Mouse (Mus musculus): ENCODE data around the gene Wdr25. TPM values are rescaled to one million over a fixed set of nuclear protein-coding genes. Genes with fewer than 3 reads are reported as not detected.

Wdr25 gene
- polyA plus RNA-seq, 1 experiment from 2014 or later = 9.9 TPM

DNA sequence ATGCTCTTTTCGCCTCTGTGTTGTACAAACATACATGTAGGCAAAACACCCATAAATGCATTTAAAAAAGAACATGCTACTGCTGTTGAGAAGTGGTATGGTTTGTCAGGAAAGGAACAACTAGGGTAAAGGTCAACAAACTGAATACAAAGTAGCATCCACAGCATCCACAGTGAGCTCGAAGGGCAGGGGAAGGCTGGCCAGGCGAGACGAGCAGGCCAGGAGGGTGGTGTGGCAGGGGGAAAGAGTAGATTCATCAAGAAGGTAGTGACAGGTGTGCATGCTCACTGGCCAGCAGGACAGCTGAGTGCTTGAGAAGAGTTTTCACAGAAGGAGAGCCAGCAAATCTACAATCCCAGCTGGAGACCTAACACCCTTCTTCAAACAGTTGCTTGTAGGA, 74.2 kb downstream of the Wdr25 start:
- 69% methylated on average over 4 of the region's 4 CpGs for WGBS
- H3K4me2 ChIP-seq (replicated peaks; ENCODE audit: low read depth, low read length) = no peak overlapping the region
- no peak overlapping the region for H3K27ac ChIP-seq (ENCODE audit: low read length)
- H3K9ac ChIP-seq (replicated peaks; ENCODE audit: low read length) = no peak overlapping the region
- no peaks in the 10 kb centered on the region for H3K36me3 ChIP-seq (ENCODE audit: insufficient read depth, low read length)
- no peaks in the 10 kb centered on the region for H3K4me1 ChIP-seq (ENCODE audit: insufficient read depth, low read length)
- no peaks in the 10 kb centered on the region for H3K27me3 ChIP-seq (ENCODE audit: insufficient read depth, low read length)
- no peak for ATAC-seq (ENCODE audit: low FRiP score, low TSS enrichment)
- H3K9me3 ChIP-seq (ENCODE audit: low read length) = no peaks in the 10 kb centered on the region
- no peak overlapping the region for H3K4me3 ChIP-seq (ENCODE audit: low read length)

DNA sequence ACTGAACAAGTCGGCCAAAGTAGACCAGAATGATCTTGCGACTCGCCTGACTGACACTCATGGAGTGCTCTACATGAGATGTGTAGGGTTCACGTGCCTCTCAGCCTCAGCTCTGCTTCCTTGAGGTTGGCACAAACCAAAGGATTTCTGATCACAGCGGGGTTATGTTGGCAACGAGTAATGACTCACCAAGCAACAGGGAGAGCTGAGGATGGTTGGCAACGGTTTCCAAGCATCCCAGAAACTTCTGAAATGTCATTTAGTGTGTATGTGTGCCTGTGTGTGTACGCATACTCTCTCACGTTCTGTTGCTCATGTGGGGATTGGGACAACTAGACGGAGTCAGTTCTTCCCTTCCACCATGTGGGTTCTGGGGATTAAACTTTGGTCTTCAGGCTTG, 74.6 kb downstream of the Wdr25 start:
- Histone ChIP-seq H3K9ac (replicated peaks; ENCODE audit: low read length) (no peak overlapping the region), H3K36me3 (ENCODE audit: insufficient read depth, low read length) (no peaks in the 10 kb centered on the region), H3K9me3 (ENCODE audit: low read length) (no peaks in the 10 kb centered on the region), H3K27ac (ENCODE audit: low read length) (no peak overlapping the region), H3K4me2 (replicated peaks; ENCODE audit: low read depth, low read length) (no peak overlapping the region), H3K4me3 (ENCODE audit: low read length) (no peak overlapping the region), H3K4me1 (ENCODE audit: insufficient read depth, low read length) (no peaks in the 10 kb centered on the region), H3K27me3 (ENCODE audit: insufficient read depth, low read length) (no peaks in the 10 kb centered on the region)
- WGBS = 85% methylated on average over 10 of the region's 10 CpGs
- ATAC-seq (ENCODE audit: low FRiP score, low TSS enrichment) = no peak

DNA sequence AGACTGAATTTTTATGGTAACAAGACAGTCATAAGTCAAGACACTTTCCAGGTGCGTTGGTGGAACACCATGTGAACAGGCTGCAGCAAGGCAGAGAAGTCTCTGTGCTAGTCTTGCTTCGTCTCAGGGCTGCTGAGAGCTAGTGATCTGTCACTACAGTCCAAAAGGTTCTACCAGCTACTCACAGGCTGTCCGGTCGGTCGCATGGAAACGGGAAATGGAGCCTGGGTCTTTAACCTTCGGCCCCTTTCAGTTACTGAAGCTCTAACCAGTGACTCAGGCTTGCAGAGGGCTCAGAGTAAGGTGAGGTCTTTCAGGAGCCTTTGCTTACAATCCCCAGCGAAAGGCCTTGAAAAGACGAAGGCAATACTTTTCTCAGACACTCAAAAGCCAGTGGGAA, 78.0 kb downstream of the Wdr25 start:
- no peak overlapping the region for H3K4me2 ChIP-seq (replicated peaks; ENCODE audit: low read depth, low read length)
- H3K4me1 ChIP-seq (ENCODE audit: insufficient read depth, low read length) = no peaks in the 10 kb centered on the region
- no peak overlapping the region for H3K4me3 ChIP-seq (ENCODE audit: low read length)
- no peaks in the 10 kb centered on the region for H3K9me3 ChIP-seq (ENCODE audit: low read length)
- 59% methylated on average over 9 of the region's 9 CpGs for WGBS
- no peak for ATAC-seq (ENCODE audit: low FRiP score, low TSS enrichment)
- no peak overlapping the region for H3K9ac ChIP-seq (replicated peaks; ENCODE audit: low read length)
- H3K27me3 ChIP-seq (ENCODE audit: insufficient read depth, low read length) = no peaks in the 10 kb centered on the region
- H3K27ac ChIP-seq (ENCODE audit: low read length) = no peak overlapping the region
- no peaks in the 10 kb centered on the region for H3K36me3 ChIP-seq (ENCODE audit: insufficient read depth, low read length)

DNA sequence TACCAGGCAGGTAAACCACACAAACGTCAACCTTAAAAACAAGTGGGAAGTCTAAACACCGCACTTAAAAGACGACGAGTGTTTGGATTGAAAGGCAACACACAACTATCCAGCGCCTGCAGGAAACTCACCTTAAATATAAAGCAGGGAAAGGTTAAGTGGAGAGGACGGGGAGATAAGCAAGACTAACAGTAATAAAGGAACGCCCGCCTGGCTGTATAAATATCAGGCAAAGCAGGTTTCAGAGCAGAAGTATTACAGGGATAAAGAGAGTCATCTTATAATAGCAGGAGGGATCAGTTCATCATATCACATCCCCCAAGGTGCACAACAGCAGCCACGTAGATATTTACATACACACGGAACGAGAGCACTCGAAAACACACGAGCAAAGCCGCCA, 78.8 kb downstream of the Wdr25 start:
- Histone ChIP-seq H3K27me3 (ENCODE audit: insufficient read depth, low read length) (no peaks in the 10 kb centered on the region), H3K9me3 (ENCODE audit: low read length) (no peaks in the 10 kb centered on the region), H3K4me1 (ENCODE audit: insufficient read depth, low read length) (no peaks in the 10 kb centered on the region), H3K4me3 (ENCODE audit: low read length) (no peak overlapping the region), H3K9ac (replicated peaks; ENCODE audit: low read length) (no peak overlapping the region), H3K36me3 (ENCODE audit: insufficient read depth, low read length) (no peaks in the 10 kb centered on the region), H3K27ac (ENCODE audit: low read length) (no peak overlapping the region), H3K4me2 (replicated peaks; ENCODE audit: low read depth, low read length) (no peak overlapping the region)
- no peak for ATAC-seq (ENCODE audit: low FRiP score, low TSS enrichment)
- WGBS = 83% methylated on average over 14 of the region's 14 CpGs

DNA sequence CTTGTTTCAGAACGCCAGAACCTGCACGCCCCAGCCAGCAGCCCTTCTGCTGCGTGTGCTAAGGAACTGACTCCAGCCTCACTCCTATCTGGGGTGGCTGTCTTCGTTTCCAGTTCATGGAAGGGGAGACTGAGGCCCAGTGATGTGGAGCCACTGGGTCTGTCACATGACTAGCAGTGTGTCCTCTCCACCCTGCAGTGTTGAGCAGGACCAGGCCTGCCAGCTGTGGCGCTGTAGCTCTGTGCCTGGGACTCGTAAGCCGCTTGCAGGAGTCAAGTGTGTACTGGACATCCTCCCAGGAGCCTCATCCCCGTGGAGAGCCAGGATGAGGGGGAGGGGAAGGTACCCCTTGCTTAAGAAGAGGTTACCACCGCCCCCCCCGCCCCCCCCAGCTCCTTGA, 86.5 kb downstream of the Wdr25 start:
- peak; percentile 70; the same call in 1 of the 2 replicates for ATAC-seq (ENCODE audit: low FRiP score, low TSS enrichment)
- Histone ChIP-seq H3K36me3 (ENCODE audit: insufficient read depth, low read length) (no peaks in the 10 kb centered on the region), H3K4me3 (ENCODE audit: low read length) (no peak overlapping the region), H3K4me1 (ENCODE audit: insufficient read depth, low read length) (no peaks in the 10 kb centered on the region; the same call in 1 of the 2 replicates), H3K27ac (ENCODE audit: low read length) (0 out of 2 replicates have a peak overlapping the region, but pooled peaks have one; percentile 7), H3K27me3 (ENCODE audit: insufficient read depth, low read length) (no peaks in the 10 kb centered on the region), H3K9me3 (ENCODE audit: low read length) (no peaks in the 10 kb centered on the region), H3K9ac (replicated peaks; ENCODE audit: low read length) (no peak overlapping the region), H3K4me2 (replicated peaks; ENCODE audit: low read depth, low read length) (no peak overlapping the region)
- WGBS = 37% methylated on average over 10 of the region's 10 CpGs

DNA sequence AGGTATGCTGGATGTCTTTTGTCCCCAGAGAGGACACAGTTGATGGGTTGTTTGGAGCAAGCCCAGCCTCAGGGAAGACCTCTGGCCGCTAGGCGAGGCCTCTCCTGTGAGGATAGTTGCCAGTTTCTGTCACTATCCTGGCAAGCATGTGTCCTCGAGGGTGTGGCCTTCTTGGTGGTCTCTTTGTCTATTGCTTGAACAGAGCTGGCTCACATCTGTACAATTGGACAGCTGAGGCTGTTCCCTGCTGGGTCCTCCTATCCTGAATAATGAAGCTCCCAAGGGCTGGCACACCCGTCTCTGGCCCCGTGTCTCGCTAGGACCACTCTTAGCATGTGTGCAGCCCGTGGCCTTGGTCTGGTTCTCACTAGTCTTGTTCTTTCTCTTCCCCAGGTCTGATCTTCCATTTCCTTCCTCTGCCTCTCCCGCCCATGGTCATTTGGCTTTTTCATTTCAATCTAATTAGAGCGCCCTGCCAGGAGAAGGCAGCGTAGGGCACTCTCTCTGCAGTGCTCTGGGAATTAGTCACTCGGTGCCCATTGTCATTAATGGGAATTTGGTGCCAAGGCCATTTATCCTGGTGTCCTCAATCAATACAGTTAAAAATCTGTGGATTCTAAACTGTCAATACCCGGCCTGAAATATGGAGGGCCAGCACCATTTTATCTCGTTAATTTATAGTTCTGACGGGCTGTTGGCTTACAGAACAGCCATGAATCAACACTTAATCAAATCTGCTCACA, 88.7 kb downstream of the Wdr25 start:
- ATAC-seq (ENCODE audit: low FRiP score, low TSS enrichment) = no peak

DNA sequence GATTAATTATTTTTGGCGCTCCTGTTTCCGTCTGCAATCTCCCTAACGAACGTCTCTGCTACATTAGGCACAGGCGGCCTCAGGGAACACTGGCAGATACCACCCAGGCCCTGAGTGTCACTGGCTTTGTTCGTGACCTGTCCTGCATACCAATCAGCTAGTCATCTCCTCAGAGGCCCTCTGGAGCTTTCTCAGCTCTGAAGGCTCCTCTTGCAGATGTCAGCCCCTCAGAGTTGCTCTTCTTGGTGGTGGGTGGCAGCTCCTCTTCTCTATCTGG, 89.2 kb downstream of the Wdr25 start:
- no peaks in the 10 kb centered on the region for H3K36me3 ChIP-seq (ENCODE audit: insufficient read depth, low read length)
- H3K4me1 ChIP-seq (ENCODE audit: insufficient read depth, low read length) = no peaks in the 10 kb centered on the region; the same call in 1 of the 2 replicates
- no peak for ATAC-seq (ENCODE audit: low FRiP score, low TSS enrichment)
- WGBS = 73% methylated on average over 6 of the region's 6 CpGs
- no peak overlapping the region for H3K27ac ChIP-seq (ENCODE audit: low read length)
- no peaks in the 10 kb centered on the region for H3K9me3 ChIP-seq (ENCODE audit: low read length)
- no peak overlapping the region for H3K9ac ChIP-seq (replicated peaks; ENCODE audit: low read length)
- H3K27me3 ChIP-seq (ENCODE audit: insufficient read depth, low read length) = no peaks in the 10 kb centered on the region
- no peak overlapping the region for H3K4me2 ChIP-seq (replicated peaks; ENCODE audit: low read depth, low read length)
- H3K4me3 ChIP-seq (ENCODE audit: low read length) = no peak overlapping the region

More for the DNA sequence above, 88.7 kb downstream of the Wdr25 start:
- 86% methylated on average over 14 of the region's 14 CpGs for WGBS
- no peaks in the 10 kb centered on the region for H3K27me3 ChIP-seq (ENCODE audit: insufficient read depth, low read length)
- H3K4me1 ChIP-seq (ENCODE audit: insufficient read depth, low read length) = no peaks in the 10 kb centered on the region; the same call in 1 of the 2 replicates
- H3K4me2 ChIP-seq (replicated peaks; ENCODE audit: low read depth, low read length) = no peak overlapping the region
- no peak overlapping the region for H3K27ac ChIP-seq (ENCODE audit: low read length)
- H3K9ac ChIP-seq (replicated peaks; ENCODE audit: low read length) = no peak overlapping the region
- no peaks in the 10 kb centered on the region for H3K36me3 ChIP-seq (ENCODE audit: insufficient read depth, low read length)
- H3K4me3 ChIP-seq (ENCODE audit: low read length) = no peak overlapping the region
- H3K9me3 ChIP-seq (ENCODE audit: low read length) = no peaks in the 10 kb centered on the region

DNA sequence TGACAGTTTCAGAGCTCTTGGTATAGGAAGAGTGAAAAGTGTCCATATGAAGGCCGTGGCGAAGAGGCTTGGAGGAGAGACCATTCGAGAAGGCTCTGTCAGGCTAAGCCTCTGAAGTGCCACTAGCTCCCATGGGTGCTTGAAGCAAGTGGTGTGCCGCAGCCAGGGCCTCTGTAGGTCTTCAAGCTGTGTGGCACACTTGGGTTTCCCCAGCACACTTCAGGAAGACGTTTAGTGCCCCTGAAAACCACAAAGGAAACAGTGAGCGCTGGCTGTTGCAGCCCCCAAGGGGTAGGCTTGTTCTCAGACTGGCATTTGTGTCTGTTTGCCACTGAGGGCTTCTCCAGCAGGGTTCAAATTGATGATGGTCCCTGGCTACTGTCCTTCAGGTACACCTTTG, 90.1 kb downstream of the Wdr25 start:
- H3K36me3 ChIP-seq (ENCODE audit: insufficient read depth, low read length) = no peaks in the 10 kb centered on the region
- no peaks in the 10 kb centered on the region for H3K9me3 ChIP-seq (ENCODE audit: low read length)
- H3K27me3 ChIP-seq (ENCODE audit: insufficient read depth, low read length) = no peaks in the 10 kb centered on the region
- no peaks in the 10 kb centered on the region; the same call in 1 of the 2 replicates for H3K4me1 ChIP-seq (ENCODE audit: insufficient read depth, low read length)
- ATAC-seq (ENCODE audit: low FRiP score, low TSS enrichment) = no peak
- H3K27ac ChIP-seq (ENCODE audit: low read length) = no peak overlapping the region
- no peak overlapping the region for H3K4me2 ChIP-seq (replicated peaks; ENCODE audit: low read depth, low read length)
- no peak overlapping the region for H3K4me3 ChIP-seq (ENCODE audit: low read length)
- H3K9ac ChIP-seq (replicated peaks; ENCODE audit: low read length) = no peak overlapping the region
- WGBS = 93% methylated on average over 6 of the region's 6 CpGs

DNA sequence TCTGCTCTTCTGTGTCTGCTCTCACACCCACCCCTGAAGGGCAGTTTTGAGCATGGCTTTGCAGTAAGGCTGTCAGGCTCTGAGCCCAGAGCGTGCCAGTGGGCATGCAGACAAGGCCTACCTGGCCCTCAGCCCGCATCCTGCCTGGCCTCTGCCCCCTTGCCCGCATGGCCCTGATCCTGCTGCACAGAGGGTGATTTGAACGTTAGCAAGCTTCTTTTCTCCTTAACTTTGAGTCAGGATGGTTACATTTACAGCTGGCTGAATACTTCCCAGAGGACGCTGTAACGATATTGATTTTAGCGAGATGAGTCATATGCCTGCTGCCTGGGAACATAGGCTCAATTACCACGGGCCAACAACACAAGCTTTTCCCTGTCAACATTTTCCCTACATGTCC, 91.0 kb downstream of the Wdr25 start:
- Histone ChIP-seq H3K4me3 (ENCODE audit: low read length) (no peak overlapping the region), H3K9me3 (ENCODE audit: low read length) (no peaks in the 10 kb centered on the region), H3K36me3 (ENCODE audit: insufficient read depth, low read length) (no peaks in the 10 kb centered on the region), H3K27me3 (ENCODE audit: insufficient read depth, low read length) (no peaks in the 10 kb centered on the region), H3K9ac (replicated peaks; ENCODE audit: low read length) (no peak overlapping the region), H3K27ac (ENCODE audit: low read length) (no peak overlapping the region), H3K4me1 (ENCODE audit: insufficient read depth, low read length) (no peaks in the 10 kb centered on the region), H3K4me2 (replicated peaks; ENCODE audit: low read depth, low read length) (no peak overlapping the region)
- ATAC-seq (ENCODE audit: low FRiP score, low TSS enrichment) = no peak
- WGBS = 68% methylated on average over 8 of the region's 8 CpGs

DNA sequence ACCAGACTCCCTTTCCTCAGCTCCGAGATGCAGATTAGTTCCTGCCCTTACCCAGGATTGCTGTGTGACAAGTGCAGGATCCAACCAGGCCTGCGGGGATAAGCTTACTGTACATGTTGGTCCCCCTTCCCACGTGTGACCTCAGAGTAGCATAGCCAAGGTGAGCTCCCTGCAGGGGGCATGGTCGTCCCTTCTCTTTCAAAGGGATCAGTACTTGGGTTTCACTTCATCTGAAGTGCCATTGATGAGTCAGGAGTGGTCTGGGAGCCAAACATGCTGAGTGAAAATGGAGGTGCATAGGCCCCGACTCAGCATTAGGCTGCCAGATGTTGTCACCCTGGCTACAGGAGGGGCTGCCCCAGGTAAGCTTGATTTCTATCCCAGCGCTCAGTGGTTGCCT, 91.6 kb downstream of the Wdr25 start:
- no peaks in the 10 kb centered on the region for H3K36me3 ChIP-seq (ENCODE audit: insufficient read depth, low read length)
- H3K4me1 ChIP-seq (ENCODE audit: insufficient read depth, low read length) = no peaks in the 10 kb centered on the region
- no peak for ATAC-seq (ENCODE audit: low FRiP score, low TSS enrichment)
- H3K9me3 ChIP-seq (ENCODE audit: low read length) = no peaks in the 10 kb centered on the region
- 77% methylated on average over 6 of the region's 6 CpGs for WGBS
- H3K4me2 ChIP-seq (replicated peaks; ENCODE audit: low read depth, low read length) = no peak overlapping the region
- no peak overlapping the region for H3K9ac ChIP-seq (replicated peaks; ENCODE audit: low read length)
- H3K27ac ChIP-seq (ENCODE audit: low read length) = no peak overlapping the region
- H3K27me3 ChIP-seq (ENCODE audit: insufficient read depth, low read length) = no peaks in the 10 kb centered on the region
- no peak overlapping the region for H3K4me3 ChIP-seq (ENCODE audit: low read length)
